Mouse (Mus musculus): ENCODE results near the gene Abcb8. TPM values are rescaled to one million over a fixed set of nuclear protein-coding genes. Genes with fewer than 3 reads are reported as not detected.

The Abcb8 gene
- polyA plus RNA-seq, 1 experiment, result not detected

DNA sequence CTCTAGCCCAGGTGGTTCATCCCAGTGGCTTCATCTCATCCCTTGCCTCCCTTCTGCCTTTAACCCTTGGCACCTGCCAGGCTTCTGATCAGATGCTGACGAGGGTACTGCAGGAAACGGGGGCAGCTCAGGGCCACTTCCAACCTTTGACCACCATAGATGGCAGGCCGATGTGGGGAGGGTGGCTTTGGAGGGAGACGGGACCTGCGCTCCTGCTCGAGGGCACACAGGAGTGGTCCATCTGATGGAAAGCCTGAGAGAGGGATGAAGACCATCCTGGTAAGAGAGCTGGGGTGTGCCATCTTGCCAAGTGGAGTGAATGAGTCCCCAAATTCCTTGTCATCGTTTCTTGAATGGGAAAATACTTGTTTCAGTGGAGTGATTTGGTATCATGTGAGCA lies 49.7 kb downstream of the Abcb8 start:
- no peak overlapping the region for H3K27ac ChIP-seq (ENCODE audit: insufficient read depth, low read depth, low read length)
- H3K4me1 ChIP-seq (ENCODE audit: control insufficient read depth, insufficient read depth, low read length), result peaks cover 31% of the 10 kb centered on the region
- no peak for TF ChIP-seq POLR2A (IDR thresholded peaks at IDR 0.05; ENCODE audit: insufficient read depth, low read depth, low read length)
- no peak for TF ChIP-seq CTCF (IDR thresholded peaks at IDR 0.05; ENCODE audit: insufficient read depth, low read depth, low read length)
- H3K4me3 ChIP-seq (ENCODE audit: insufficient read depth, low read depth, low read length), result no peak overlapping the region
- 95% methylated on average over 7 of the region's 7 CpGs for WGBS

DNA sequence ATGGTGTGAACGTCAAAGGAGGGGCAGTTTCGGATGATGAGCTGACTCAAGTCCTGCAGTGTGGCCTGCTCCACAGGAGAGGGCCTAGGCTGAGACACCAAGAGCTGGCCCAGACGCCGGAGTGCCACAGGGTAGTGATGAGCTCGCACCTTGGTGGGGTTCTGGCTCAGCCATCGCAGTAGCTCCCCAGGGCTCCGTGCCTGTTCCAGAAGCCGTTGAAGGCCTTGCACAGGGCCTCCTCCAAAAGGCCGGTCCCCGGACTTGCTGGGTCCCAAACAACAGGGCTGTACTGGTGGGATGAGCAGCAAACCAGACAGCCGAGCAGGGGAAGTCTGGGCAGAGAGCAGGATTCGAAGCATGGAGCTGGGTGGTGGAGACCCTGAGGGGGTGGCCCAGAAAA lies 50.5 kb downstream of the Abcb8 start:
- H3K4me1 ChIP-seq (ENCODE audit: control insufficient read depth, insufficient read depth, low read length), result peaks cover 31% of the 10 kb centered on the region
- TF ChIP-seq CTCF (IDR thresholded peaks at IDR 0.05; ENCODE audit: insufficient read depth, low read depth, low read length) (no peak), POLR2A (IDR thresholded peaks at IDR 0.05; ENCODE audit: insufficient read depth, low read depth, low read length) (no peak)
- WGBS, result 77% methylated on average over 12 of the region's 12 CpGs
- H3K27ac ChIP-seq (ENCODE audit: insufficient read depth, low read depth, low read length), result no peak overlapping the region
- H3K4me3 ChIP-seq (ENCODE audit: insufficient read depth, low read depth, low read length), result peak overlapping the region; percentile 76

DNA sequence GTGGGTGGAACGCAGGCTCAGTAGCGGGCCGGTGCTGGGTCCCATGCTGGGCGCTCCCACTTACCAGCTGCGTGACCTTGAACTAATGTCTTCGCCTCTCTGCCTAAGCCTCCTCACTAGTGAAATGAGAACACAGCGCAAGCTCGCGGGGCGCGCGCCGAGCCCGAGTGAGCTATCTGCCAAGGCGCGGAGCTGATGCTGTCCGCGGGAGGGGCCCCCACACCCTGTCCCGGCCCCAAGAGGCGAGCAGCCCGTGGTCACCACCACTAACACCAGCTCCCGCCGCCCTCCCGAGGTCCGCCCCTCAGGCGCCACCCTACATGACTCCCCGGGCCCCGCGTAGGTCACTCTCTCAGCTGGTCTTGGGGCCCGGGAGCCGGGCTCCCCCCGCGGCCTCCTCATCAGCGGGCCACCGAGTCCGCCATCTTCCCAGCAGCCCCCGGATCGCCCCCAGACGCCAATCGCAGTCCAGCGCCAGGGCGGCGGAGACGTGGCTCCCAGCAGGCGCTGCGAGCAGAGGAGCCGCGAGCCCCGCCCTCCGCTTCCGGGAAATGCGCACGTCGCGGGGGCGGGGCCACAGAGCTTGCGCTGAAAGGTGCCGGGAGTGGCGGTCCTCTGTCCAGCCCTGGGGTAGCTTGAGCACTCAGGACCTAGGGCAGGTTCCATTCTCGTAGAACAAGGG lies 51.4 kb downstream of the Abcb8 start, which contains the start of gene Fastk:
TSS of gene Fastk (minus strand) at position 542 of the 682 bp plus-strand sequence.
- WGBS, result under 1% methylated on average over 60 of the region's 60 CpGs
- Histone ChIP-seq H3K4me3 (ENCODE audit: insufficient read depth, low read depth, low read length) (peak within 1 kb of the TSS; percentile 76), H3K27ac (ENCODE audit: insufficient read depth, low read depth, low read length) (peak within 1 kb of the TSS; percentile 74), H3K4me1 (ENCODE audit: control insufficient read depth, insufficient read depth, low read length) (peaks cover 31% of the 10 kb centered on the region)
- TF ChIP-seq POLR2A (IDR thresholded peaks at IDR 0.05; ENCODE audit: insufficient read depth, low read depth, low read length) (peak; percentile 89), CTCF (IDR thresholded peaks at IDR 0.05; ENCODE audit: insufficient read depth, low read depth, low read length) (no peak)

DNA sequence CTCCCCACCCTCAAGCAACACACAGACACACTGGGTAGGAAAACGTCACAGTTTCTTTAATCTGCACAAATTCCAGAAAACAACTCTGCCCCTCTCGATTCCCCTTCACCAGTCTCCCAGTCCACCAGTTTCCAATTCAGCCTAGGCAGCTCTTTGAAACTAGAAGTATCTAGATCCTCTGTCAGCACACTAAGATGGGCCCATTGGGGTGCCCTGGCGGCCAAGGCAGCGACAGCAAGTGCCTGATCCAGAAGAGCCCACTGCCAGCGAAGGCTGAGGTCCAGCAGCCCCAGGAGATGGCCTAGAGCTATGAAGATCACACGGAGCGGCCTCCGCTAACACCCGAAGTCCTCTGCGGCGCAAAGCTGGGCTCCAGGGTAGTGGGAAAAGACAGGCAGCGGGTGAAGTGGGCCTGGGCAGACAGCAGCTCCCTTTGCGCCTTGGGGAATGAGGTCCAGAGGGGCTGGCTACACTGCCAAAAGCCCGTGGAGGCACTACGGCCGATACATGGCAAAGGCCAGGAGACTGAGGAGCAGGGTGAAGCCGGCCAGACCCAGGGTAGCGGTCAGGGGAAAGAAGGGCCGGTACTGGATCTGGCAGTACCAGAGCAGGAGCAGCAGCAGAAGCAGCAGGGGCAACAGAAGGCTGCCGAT lies 52.1 kb downstream of the Abcb8 start:
- TF ChIP-seq CTCF (IDR thresholded peaks at IDR 0.05; ENCODE audit: insufficient read depth, low read depth, low read length) (no peak), POLR2A (IDR thresholded peaks at IDR 0.05; ENCODE audit: insufficient read depth, low read depth, low read length) (no peak)
- WGBS, result 54% methylated on average over 20 of the region's 20 CpGs
- peak overlapping the region; percentile 74 for H3K27ac ChIP-seq (ENCODE audit: insufficient read depth, low read depth, low read length)

DNA sequence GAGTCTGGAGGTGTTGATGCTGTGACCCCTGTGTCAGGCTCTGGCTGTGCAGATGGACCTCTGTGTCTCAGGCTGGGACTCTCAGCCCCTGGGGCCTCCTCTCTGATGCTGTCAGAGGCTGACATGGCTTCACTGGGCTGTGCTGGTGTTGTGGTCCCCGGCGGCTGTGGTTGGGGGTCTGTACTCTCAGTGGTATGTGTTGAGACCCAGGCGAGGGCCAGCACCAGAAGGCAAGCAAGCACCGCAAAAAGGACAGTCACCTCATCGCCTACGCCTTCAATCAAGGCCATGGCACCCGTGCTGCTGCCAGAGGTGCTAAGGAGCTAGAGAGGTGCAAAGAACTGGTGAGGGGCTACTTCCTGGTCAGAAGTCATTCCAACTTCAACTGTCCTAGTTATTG lies 53.2 kb downstream of the Abcb8 start:
- no peak overlapping the region for H3K27ac ChIP-seq (ENCODE audit: insufficient read depth, low read depth, low read length)
- H3K4me1 ChIP-seq (ENCODE audit: control insufficient read depth, insufficient read depth, low read length), result peaks cover 31% of the 10 kb centered on the region
- WGBS, result 94% methylated on average over 7 of the region's 7 CpGs
- no peak overlapping the region for H3K4me3 ChIP-seq (ENCODE audit: insufficient read depth, low read depth, low read length)
- TF ChIP-seq POLR2A (IDR thresholded peaks at IDR 0.05; ENCODE audit: insufficient read depth, low read depth, low read length) (no peak), CTCF (IDR thresholded peaks at IDR 0.05; ENCODE audit: insufficient read depth, low read depth, low read length) (no peak)

More for the DNA sequence above, 52.1 kb downstream of the Abcb8 start:
- Histone ChIP-seq H3K4me1 (ENCODE audit: control insufficient read depth, insufficient read depth, low read length) (peaks cover 30% of the 10 kb centered on the region), H3K4me3 (ENCODE audit: insufficient read depth, low read depth, low read length) (peak overlapping the region; percentile 76)

DNA sequence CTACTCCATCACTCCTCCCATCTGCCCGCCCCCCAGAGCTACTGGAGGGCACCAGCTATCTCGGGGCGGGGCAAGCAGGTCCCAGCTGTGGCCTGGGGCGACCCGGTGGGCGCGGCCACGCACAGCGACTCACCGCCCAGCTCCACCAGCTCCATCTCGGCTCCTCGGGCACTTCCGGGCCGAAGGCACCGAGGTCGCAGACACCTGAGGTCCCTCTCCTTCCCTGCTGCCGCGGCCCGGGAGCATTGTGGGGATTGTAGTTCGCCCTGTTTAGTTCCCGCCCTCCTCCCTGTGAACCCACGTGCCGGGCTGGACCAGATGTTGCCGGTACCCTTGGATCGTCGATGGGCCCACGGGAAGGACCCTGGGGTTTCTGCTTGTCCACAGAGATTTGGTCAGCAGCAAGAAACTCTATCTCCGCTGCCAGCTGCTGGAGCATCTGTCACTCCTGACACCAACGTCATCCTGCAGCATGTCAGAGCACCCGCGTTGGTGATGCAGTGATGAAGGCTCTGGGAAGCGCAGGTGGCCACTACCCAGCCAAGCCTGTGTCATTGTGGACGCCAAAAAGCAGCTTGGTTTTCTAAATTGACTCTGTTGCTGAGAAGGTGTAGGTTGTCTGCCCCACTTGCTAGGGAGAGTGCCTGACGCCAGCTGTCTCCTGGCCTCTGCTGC lies 54.3 kb downstream of the Abcb8 start, which contains the start of gene Tmub1:
TSS of gene Tmub1 (minus strand) at position 231 of the 675 bp plus-strand sequence.
- no peak for TF ChIP-seq CTCF (IDR thresholded peaks at IDR 0.05; ENCODE audit: insufficient read depth, low read depth, low read length)
- no peak; the same call in 1 of the 2 replicates for TF ChIP-seq POLR2A (IDR thresholded peaks at IDR 0.05; ENCODE audit: insufficient read depth, low read depth, low read length)
- WGBS, result 2% methylated on average over 34 of the region's 34 CpGs
- peaks cover 32% of the 10 kb centered on the region for H3K4me1 ChIP-seq (ENCODE audit: control insufficient read depth, insufficient read depth, low read length)

DNA sequence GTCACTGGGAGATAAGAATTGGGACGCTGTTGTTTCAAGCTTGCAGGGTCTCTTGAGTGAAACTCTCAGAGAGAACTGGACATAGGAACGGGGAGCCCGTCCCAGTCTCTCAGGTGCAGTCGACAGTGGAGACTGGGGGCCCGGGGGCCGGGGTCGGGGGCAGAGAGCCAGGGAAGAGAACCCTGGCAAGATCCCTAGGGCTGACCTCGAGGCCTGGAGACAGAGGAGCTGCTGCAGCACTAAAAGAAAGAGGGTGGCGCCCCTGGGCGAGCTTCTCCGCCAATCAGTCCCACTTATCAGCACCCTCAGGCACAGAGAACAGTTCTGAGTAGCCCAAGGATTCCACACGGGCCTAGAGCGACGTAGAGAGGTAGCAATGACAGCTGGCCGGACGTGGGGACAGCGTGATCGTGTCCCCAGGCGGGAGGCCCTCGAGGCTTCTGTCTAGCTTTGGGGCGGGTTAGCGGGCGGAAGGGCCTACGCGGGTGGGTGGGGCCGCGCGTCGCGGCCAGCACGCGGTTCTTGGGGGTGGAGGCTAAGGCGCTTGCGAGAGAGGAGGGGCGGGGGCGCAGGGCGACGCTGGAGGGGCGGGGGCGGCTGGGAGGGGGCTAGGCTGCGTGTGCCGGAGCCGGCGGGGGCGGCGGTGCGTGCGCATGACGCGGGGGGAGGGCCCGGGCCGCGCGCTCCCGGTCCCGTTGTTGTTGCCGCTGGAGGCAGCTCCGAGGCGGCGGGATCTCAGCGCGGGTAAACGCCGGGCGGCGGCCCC lies 58.0 kb downstream of the Abcb8 start:
- H3K4me1 ChIP-seq (ENCODE audit: control insufficient read depth, insufficient read depth, low read length), result peaks cover 41% of the 10 kb centered on the region
- peak overlapping the region; percentile 93 for H3K4me3 ChIP-seq (ENCODE audit: insufficient read depth, low read depth, low read length)
- peak overlapping the region; percentile 99 for H3K27ac ChIP-seq (ENCODE audit: insufficient read depth, low read depth, low read length)
- TF ChIP-seq POLR2A (IDR thresholded peaks at IDR 0.05; ENCODE audit: insufficient read depth, low read depth, low read length) (peak; percentile 79), CTCF (IDR thresholded peaks at IDR 0.05; ENCODE audit: insufficient read depth, low read depth, low read length) (no peak)
- WGBS, result 3% methylated on average over 66 of the region's 66 CpGs

More for the DNA sequence above, 54.3 kb downstream of the Abcb8 start, which contains the start of gene Tmub1:
- peak within 1 kb of the TSS; percentile 52 for H3K27ac ChIP-seq (ENCODE audit: insufficient read depth, low read depth, low read length)
- peak within 1 kb of the TSS; percentile 87 for H3K4me3 ChIP-seq (ENCODE audit: insufficient read depth, low read depth, low read length)

DNA sequence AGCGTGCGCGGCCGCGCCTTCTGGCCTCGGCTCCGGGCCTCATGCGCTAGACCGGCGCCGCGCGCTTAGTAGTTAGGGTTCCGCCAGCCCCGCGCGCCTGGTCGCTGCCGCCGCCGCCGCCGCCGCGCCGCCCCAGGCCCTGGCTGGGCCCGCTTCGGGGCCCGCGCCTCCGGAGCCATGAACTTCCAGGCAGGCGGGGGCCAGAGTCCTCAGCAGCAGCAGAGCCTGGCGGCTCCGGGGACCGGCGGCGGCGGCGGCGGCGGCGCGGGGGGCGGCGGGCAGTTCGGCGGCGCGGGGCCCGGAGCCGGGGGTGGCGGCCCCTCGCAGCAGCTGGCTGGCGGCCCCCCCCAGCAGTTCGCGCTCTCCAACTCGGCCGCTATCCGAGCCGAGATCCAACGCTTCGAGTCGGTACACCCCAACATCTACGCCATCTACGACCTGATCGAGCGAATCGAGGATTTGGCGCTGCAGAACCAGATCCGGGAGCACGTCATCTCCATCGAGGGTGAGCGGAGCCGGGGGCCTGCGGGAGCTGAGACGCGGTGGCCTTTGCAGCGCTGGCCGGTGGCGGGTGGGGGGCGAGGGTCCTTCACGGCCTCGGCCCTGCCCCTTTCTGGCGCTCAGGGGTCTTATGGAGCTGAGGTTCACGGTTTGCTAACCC lies 58.7 kb downstream of the Abcb8 start, which contains the start of gene Agap3:
TSS of gene Agap3 (plus strand) at position 148 of the 661 bp plus-strand sequence.
- Histone ChIP-seq H3K27ac (ENCODE audit: insufficient read depth, low read depth, low read length) (peak within 1 kb of the TSS; percentile 99), H3K4me3 (ENCODE audit: insufficient read depth, low read depth, low read length) (peak within 1 kb of the TSS; percentile 93), H3K4me1 (ENCODE audit: control insufficient read depth, insufficient read depth, low read length) (peaks cover 39% of the 10 kb centered on the region)
- under 1% methylated on average over 81 of the region's 85 CpGs for WGBS
- TF ChIP-seq POLR2A (IDR thresholded peaks at IDR 0.05; ENCODE audit: insufficient read depth, low read depth, low read length), result no peak
- no peak for TF ChIP-seq CTCF (IDR thresholded peaks at IDR 0.05; ENCODE audit: insufficient read depth, low read depth, low read length)

Measured in olfactory bulb, adult 2 months (tissue).